15 mouse cellular contexts compared by ENCODE assay signal in genomic region chr8:35152585-35152984, GRCm38 (mm10).
"Had no signal": no experiment of that assay in that cellular context is flagged by ENCODE, and none has a peak within 500 bp of the region (broad histone marks: within the 10 kb centered on the region; RNA-seq: fewer than 3 reads in every experiment).

No protein-coding gene starts in this region.

- H3K9ac ChIP-seq: limb, embryonic 12.5 days; liver, embryonic 13.5 days; liver, postnatal 0 days; lung, embryonic 15.5 days; midbrain, embryonic 13.5 days; neural tube, embryonic 15.5 days had no signal

- DNase-seq: kidney, adult 8-10 months; liver; liver, embryonic 13.5 days; liver, postnatal 0 days; right cerebral cortex, adult 18-20 months; right cerebral cortex, postnatal 25 days; spleen, adult 18-20 months; thymus, adult 18-20 months; thymus, postnatal 14 days had no signal

- H3K36me3 ChIP-seq: limb, embryonic 12.5 days; liver, embryonic 13.5 days; lung, embryonic 15.5 days; midbrain, embryonic 13.5 days; neural tube, embryonic 15.5 days had no signal

- H3K9me3 ChIP-seq: limb, embryonic 12.5 days; liver, embryonic 13.5 days; lung, embryonic 15.5 days; midbrain, embryonic 13.5 days; neural tube, embryonic 15.5 days had no signal

- H3K4me1 ChIP-seq: limb, embryonic 12.5 days; liver, embryonic 13.5 days; lung, embryonic 15.5 days; midbrain, embryonic 13.5 days; neural tube, embryonic 15.5 days had no signal

- H3K27ac ChIP-seq: layer of hippocampus, adult 2 months; limb, embryonic 12.5 days; liver, embryonic 13.5 days; lung, embryonic 15.5 days; midbrain, embryonic 13.5 days; neural tube, embryonic 15.5 days had no signal

- H3K27me3 ChIP-seq: limb, embryonic 12.5 days; liver, embryonic 13.5 days; lung, embryonic 15.5 days; neural tube, embryonic 15.5 days had no signal

- ATAC-seq: liver, postnatal 0 days; midbrain, embryonic 13.5 days had no signal

- H3K4me2 ChIP-seq: limb, embryonic 12.5 days; liver, embryonic 13.5 days; lung, embryonic 15.5 days; midbrain, embryonic 13.5 days; neural tube, embryonic 15.5 days had no signal

- H3K4me3 ChIP-seq: layer of hippocampus, adult 2 months; limb, embryonic 12.5 days; liver, embryonic 13.5 days; lung, embryonic 15.5 days; midbrain, embryonic 13.5 days; myocyte; neural tube, embryonic 15.5 days had no signal
